Mouse (Mus musculus) lung, postnatal 0 days (tissue): ENCODE measurements around the gene Inhbc.

Source experiments
- CTCF ChIP-seq: IDR thresholded peaks from 2 replicates; pipeline ENCODE4 v1.5.1; 2016; ENCODE audit warnings: antibody characterized with exemption, mild to moderate bottlenecking
- EP300 ChIP-seq: IDR thresholded peaks from 2 replicates; pipeline ENCODE4 v1.6.1; 2016; ENCODE audit warnings: antibody characterized with exemption, mild to moderate bottlenecking, control low read depth

DNA sequence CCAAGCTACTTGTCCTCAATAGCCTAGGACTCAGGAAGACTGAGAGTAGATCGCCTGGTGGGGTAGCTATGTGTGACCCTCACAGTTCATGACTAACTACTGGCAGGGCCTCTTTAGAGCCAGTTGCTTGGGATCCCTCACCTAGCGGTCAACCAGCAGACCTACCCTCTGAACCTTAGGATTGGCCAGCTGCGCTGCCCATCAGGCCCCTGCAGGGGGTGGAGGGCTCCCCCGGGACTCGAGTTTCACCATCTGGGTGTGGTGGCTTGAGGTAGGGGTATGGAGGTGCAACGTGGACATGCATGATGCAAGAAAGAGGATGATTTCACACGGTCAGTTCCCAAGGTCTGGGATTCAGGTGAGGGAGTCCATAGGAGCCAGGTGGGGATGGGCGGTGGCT, 18.5 kb downstream of the Inhbc start:
- TF ChIP-seq CTCF (no peak), EP300 (no peak)
